Mouse (Mus musculus): ENCODE data around the gene Actl7a.

- TF ChIP-seq CTCF (conservative IDR thresholded peaks at IDR 0.05; ENCODE audit: low read length): no peak
- no peak for TF ChIP-seq POU5F1 (IDR thresholded peaks at IDR 0.05; ENCODE audit: borderline replicate concordance, low read length)
Measured at GRCm38 (mm10) chr4:56723237-56723636, 20.0 kb upstream of the Actl7a start.
